Mouse (Mus musculus): ENCODE results near the gene AU018091.

DNA sequence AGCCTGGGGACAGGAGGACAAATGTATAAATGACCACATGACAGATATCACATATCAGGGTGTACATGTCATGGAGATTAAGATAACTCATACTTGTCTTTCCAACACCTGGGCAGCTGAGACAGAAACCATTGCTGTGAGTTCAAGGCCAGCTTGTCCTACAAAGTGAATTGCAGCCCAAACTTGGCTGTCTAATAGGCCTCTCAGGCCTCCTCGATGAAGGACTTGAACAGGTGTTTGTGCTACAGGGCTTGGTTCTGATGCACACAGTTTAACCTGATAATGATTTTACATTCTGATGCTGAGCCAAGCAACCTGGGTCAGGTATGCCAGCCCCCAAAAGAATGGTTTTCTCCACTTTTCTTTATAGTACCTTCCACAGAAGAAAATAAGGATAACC is 44.2 kb upstream of the AU018091 start:
- TF ChIP-seq CTCF (IDR thresholded peaks at IDR 0.05; ENCODE audit: low read depth, low read length), result no peak
- no peak for TF ChIP-seq POLR2A (IDR thresholded peaks at IDR 0.05; ENCODE audit: extremely low read depth, insufficient read depth, low read length)

Measured in liver, adult 2 months (tissue).